Mouse (Mus musculus) spleen, adult 18-20 months (tissue): ENCODE results near the gene Olfr401.
"Not testable (repeated sequence)": the region's sequence is repeated elsewhere in the genome, so short reads cannot be mapped to it uniquely, and the experiment has no call there.

ENCODE experiments used
- DNase-seq, 2 experiments: peaks; one replicate each; pipeline ENCODE4 v3.0.0; 2022; ENCODE audit warnings: mixed read lengths in 2 of 2

Gene Olfr401

GRCm38 (mm10) chr11:74113412-74113811, at the start of gene Olfr401:
Gene Olfr401 (plus strand): TSS chr11:74113712.
- no peak for DNase-seq

DNA sequence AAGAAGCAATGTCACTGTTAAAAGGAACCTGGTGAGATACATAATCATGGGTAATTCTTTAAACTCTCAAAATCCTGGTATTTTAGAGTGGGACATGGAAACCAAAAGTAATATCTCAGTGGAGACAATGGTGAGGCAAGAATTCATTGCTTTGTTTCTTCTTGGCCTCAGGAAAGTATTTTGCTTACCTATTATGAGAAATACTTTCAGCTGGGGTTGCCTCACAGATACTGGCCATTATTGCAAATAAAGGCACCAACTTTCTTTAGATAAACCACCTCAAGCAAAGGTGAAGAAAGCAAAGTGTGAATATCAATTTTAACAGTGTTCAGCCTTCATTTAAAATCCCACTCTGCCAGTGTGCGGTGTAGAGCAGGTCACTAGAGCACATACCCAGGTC, 43.9 kb upstream of the Olfr401 start, which contains the start of gene Zfp616:
Gene Zfp616, plus strand, starts transcription at position 301 of the 400 bp plus-strand sequence.
- no peak for DNase-seq

- DNase-seq = no peak
These were observed 12.8 kb upstream of the Olfr401 start for GRCm38 (mm10) chr11:74100724-74101123.

- DNase-seq = no peak
These were observed 12.0 kb upstream of the Olfr401 start for GRCm38 (mm10) chr11:74101507-74101906.

DNA sequence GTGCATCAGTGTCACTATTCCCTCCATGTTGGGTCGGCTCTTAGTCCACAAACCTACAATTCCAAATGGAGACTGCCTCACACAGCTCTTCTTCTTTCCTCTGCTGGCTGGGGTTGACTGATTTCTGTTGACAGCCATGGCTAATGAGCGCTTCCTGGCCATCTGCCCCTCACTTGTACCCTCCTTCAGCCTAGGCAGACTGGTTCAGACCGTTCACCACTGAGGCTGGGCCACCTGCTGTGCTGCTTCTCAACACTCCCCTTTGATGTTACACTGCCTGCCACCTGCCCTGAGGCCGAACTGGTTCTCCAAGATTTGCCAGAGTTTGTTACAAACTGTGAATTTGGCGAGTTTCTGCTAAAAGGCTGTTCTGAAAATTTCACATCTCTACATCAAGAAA, 8.4 kb upstream of the Olfr401 start:
- no peak for DNase-seq

DNA sequence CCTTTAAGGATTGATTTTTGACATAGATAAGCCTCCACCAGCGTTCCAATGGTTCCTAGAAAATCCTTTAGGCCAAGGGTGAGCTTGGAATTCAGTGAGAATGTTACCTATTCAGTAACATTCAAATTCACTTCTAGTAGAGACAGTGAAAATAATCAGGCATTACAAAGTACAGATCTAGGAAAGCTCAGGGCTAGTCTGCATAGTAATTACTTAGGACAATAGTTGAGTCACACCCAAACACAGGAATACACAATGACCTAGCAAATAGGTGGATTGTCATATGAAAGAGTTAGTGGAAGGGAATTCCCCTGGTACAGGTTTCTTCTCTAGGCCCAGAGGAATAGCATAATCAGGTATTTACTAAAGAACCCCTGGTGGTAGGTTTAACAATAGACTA, 26.5 kb downstream of the Olfr401 start:
- DNase-seq = not testable (repeated sequence)

GRCm38 (mm10) chr11:74145866-74146265, 32.4 kb downstream of the Olfr401 start:
- DNase-seq = no peak

GRCm38 (mm10) chr11:74153229-74153628, 39.7 kb downstream of the Olfr401 start, which contains the start of gene Olfr402:
Gene Olfr402 (plus strand): TSS chr11:74153529.
- no peak for DNase-seq

- DNase-seq = no peak
These were observed 55.3 kb downstream of the Olfr401 start for GRCm38 (mm10) chr11:74168771-74169170.
